Mouse (Mus musculus): ENCODE measurements around the gene Nynrin.
A peak's percentile ranks its signal among the peaks of the same experiment; 100 is the strongest.

The Nynrin gene

GRCm38 (mm10) chr14:55840853-55841366, 12.9 kb upstream of the Nynrin start:
- no peak for DNase-seq (ENCODE audit: low spot score)

- no peak for DNase-seq (ENCODE audit: low spot score)
Measured at GRCm38 (mm10) chr14:55842794-55843193, 11.0 kb upstream of the Nynrin start.

GRCm38 (mm10) chr14:55845506-55846294, 8.1 kb upstream of the Nynrin start:
- DNase-seq (ENCODE audit: low spot score), result no peak

GRCm38 (mm10) chr14:55850885-55851284, 2.9 kb upstream of the Nynrin start:
- DNase-seq (ENCODE audit: low spot score), result no peak

- no peak for DNase-seq (ENCODE audit: low spot score)
Measured at GRCm38 (mm10) chr14:55852646-55853551, 911 bp upstream of the Nynrin start.

GRCm38 (mm10) chr14:55854406-55855100, 743 bp downstream of the Nynrin start:
- no peak for DNase-seq (ENCODE audit: low spot score)

- DNase-seq (ENCODE audit: low spot score), result peak; percentile 45
Measured at GRCm38 (mm10) chr14:55855101-55855561, 1.3 kb downstream of the Nynrin start.

- no peak for DNase-seq (ENCODE audit: low spot score)
Measured at GRCm38 (mm10) chr14:55857588-55857987, 3.8 kb downstream of the Nynrin start.

GRCm38 (mm10) chr14:55862186-55862585, 8.4 kb downstream of the Nynrin start:
- peak; percentile 46 for DNase-seq (ENCODE audit: low spot score)

- DNase-seq (ENCODE audit: low spot score), result no peak
Measured at GRCm38 (mm10) chr14:55862970-55863369, 9.2 kb downstream of the Nynrin start.

- peak; percentile 79 for DNase-seq (ENCODE audit: low spot score)
Measured at GRCm38 (mm10) chr14:55863773-55864172, 10.0 kb downstream of the Nynrin start.

GRCm38 (mm10) chr14:55866962-55867361, 13.2 kb downstream of the Nynrin start:
- DNase-seq (ENCODE audit: low spot score), result no peak

- DNase-seq (ENCODE audit: low spot score), result no peak
Measured at GRCm38 (mm10) chr14:55868230-55869026, 14.6 kb downstream of the Nynrin start.

- DNase-seq (ENCODE audit: low spot score), result no peak
Measured at GRCm38 (mm10) chr14:55869538-55869937, 15.7 kb downstream of the Nynrin start.

- no peak for DNase-seq (ENCODE audit: low spot score)
Measured at GRCm38 (mm10) chr14:55872039-55872438, 18.2 kb downstream of the Nynrin start.

- no peak for DNase-seq (ENCODE audit: low spot score)
Measured at GRCm38 (mm10) chr14:55872551-55872950, 18.7 kb downstream of the Nynrin start.

GRCm38 (mm10) chr14:55873242-55873713, 19.5 kb downstream of the Nynrin start:
- DNase-seq (ENCODE audit: low spot score), result no peak

GRCm38 (mm10) chr14:55873714-55874683, 20.2 kb downstream of the Nynrin start:
- DNase-seq (ENCODE audit: low spot score), result peak; percentile 77

GRCm38 (mm10) chr14:55877469-55878315, 23.9 kb downstream of the Nynrin start:
- DNase-seq (ENCODE audit: low spot score), result no peak

Data from testis, postnatal 14 days (tissue).